Mouse (Mus musculus) layer of hippocampus, adult 9-11 months (tissue): ENCODE results near the gene Pld6.

Experiments used
- DNase-seq: peaks from one replicate; pipeline ENCODE4 v3.0.0; 2022

Pld6 gene

GRCm38 (mm10) chr11:59783591-59783990, 3.9 kb downstream of the Pld6 start:
- DNase-seq = no peak

- DNase-seq = no peak
Measured at GRCm38 (mm10) chr11:59782091-59782590, 5.3 kb downstream of the Pld6 start.

GRCm38 (mm10) chr11:59780241-59780640, 7.2 kb downstream of the Pld6 start:
- no peak for DNase-seq

GRCm38 (mm10) chr11:59779406-59779805, 8.0 kb downstream of the Pld6 start:
- no peak for DNase-seq

GRCm38 (mm10) chr11:59778874-59779223, 8.6 kb downstream of the Pld6 start:
- DNase-seq = no peak

- peak; percentile 49 for DNase-seq
Measured at GRCm38 (mm10) chr11:59778181-59778873, 9.1 kb downstream of the Pld6 start.

GRCm38 (mm10) chr11:59777259-59777658, 10.2 kb downstream of the Pld6 start:
- DNase-seq = peak; percentile 59

- no peak for DNase-seq
Measured at GRCm38 (mm10) chr11:59775435-59776148, 11.9 kb downstream of the Pld6 start.

GRCm38 (mm10) chr11:59774522-59774921, 12.9 kb downstream of the Pld6 start:
- DNase-seq = no peak

- no peak for DNase-seq
Measured at GRCm38 (mm10) chr11:59772902-59773301, 14.5 kb downstream of the Pld6 start.

GRCm38 (mm10) chr11:59772291-59772690, 15.2 kb downstream of the Pld6 start:
- DNase-seq = no peak

GRCm38 (mm10) chr11:59770753-59771152, 16.7 kb downstream of the Pld6 start:
- no peak for DNase-seq

- DNase-seq = no peak
Measured at GRCm38 (mm10) chr11:59769738-59770137, 17.7 kb downstream of the Pld6 start.

GRCm38 (mm10) chr11:59769307-59769706, 18.1 kb downstream of the Pld6 start:
- no peak for DNase-seq

GRCm38 (mm10) chr11:59760796-59761195, 26.6 kb downstream of the Pld6 start:
- no peak for DNase-seq

- DNase-seq = no peak
Measured at GRCm38 (mm10) chr11:59759626-59760025, 27.8 kb downstream of the Pld6 start.

- DNase-seq = peak; percentile 83
Measured at GRCm38 (mm10) chr11:59759178-59759577, 28.3 kb downstream of the Pld6 start.

GRCm38 (mm10) chr11:59758191-59758985, 29.1 kb downstream of the Pld6 start:
- DNase-seq = no peak

- no peak for DNase-seq
Measured at GRCm38 (mm10) chr11:59756351-59756750, 31.1 kb downstream of the Pld6 start.

- no peak for DNase-seq
Measured at GRCm38 (mm10) chr11:59754504-59754903, 32.9 kb downstream of the Pld6 start.

GRCm38 (mm10) chr11:59749050-59749449, 38.4 kb downstream of the Pld6 start:
- DNase-seq = no peak

GRCm38 (mm10) chr11:59746614-59747013, 40.8 kb downstream of the Pld6 start:
- DNase-seq = peak; percentile 46

- no peak for DNase-seq
Measured at GRCm38 (mm10) chr11:59745851-59746250, 41.6 kb downstream of the Pld6 start.

GRCm38 (mm10) chr11:59744374-59744773, 43.1 kb downstream of the Pld6 start:
- no peak for DNase-seq
